Mouse (Mus musculus) thymus, adult 2 months (tissue): ENCODE results near the gene Hacd3. TPM values are rescaled to one million over a fixed set of nuclear protein-coding genes. Genes with fewer than 3 reads are reported as not detected.
"Not testable (repeated sequence)": the region's sequence is repeated elsewhere in the genome, so short reads cannot be mapped to it uniquely, and the experiment has no call there.

Experiments
- DNase-seq: peaks from one replicate; pipeline ENCODE4 v3.0.0; 2021
- H3K27ac ChIP-seq: fragments of 200-500 bp; 2 replicates; pipeline ENCODE4 v1.5.1; 2012; ENCODE audit warnings: low read length, control low read depth; ENCODE audit not compliant: control insufficient read depth, insufficient read depth
- H3K27me3 ChIP-seq: fragments of 200-500 bp; 2 replicates; pipeline ENCODE4 v1.6.1; 2012; ENCODE audit warnings: mild to moderate bottlenecking, low read length, moderate library complexity, mixed read lengths; ENCODE audit not compliant: control insufficient read depth, insufficient read depth
- H3K36me3 ChIP-seq: fragments of 200-500 bp; 2 replicates; pipeline ENCODE4 v1.6.1; 2012; ENCODE audit warnings: mild to moderate bottlenecking, low read length, moderate library complexity; ENCODE audit not compliant: control insufficient read depth, insufficient read depth
- H3K4me1 ChIP-seq: fragments of 200-500 bp; replicated peaks from 2 replicates; pipeline ENCODE4 v1.6.1; 2012; ENCODE audit warnings: low read length; ENCODE audit not compliant: control insufficient read depth, insufficient read depth
- H3K4me3 ChIP-seq: fragments of 200-500 bp; 2 replicates; pipeline ENCODE4 v1.5.1; 2012; ENCODE audit warnings: mild to moderate bottlenecking, low read length, control low read depth, moderate library complexity; ENCODE audit not compliant: control insufficient read depth, insufficient read depth
- CTCF ChIP-seq: fragments of 200-500 bp; IDR thresholded peaks from 2 replicates; pipeline ENCODE4 v1.5.1; 2012; ENCODE audit warnings: mild to moderate bottlenecking, control low read depth, low read length, moderate library complexity, borderline replicate concordance; ENCODE audit not compliant: control insufficient read depth, poor library complexity, insufficient read depth; ENCODE audit errors: extremely low read depth
- POLR2A ChIP-seq: fragments of 200-500 bp; IDR thresholded peaks from 2 replicates; pipeline ENCODE4 v1.6.1; 2012; ENCODE audit warnings: mild to moderate bottlenecking, low read length, control low read depth, moderate library complexity; ENCODE audit not compliant: control insufficient read depth, poor library complexity, insufficient read depth; ENCODE audit errors: extremely low read depth
- WGBS: fragments of 180-500 bp; shearing (Covaris S2); methylation state at CpG from one replicate; pipeline ENCODE4 v1.1.7; 2018; 5-methylcytosine and 5-hydroxymethylcytosine counted together
- polyA plus RNA-seq: library from polyadenylated mRNA; depleted of rRNA; stranded (reverse); fragments of >200 nt; gene quantifications from 2 replicates; pipeline ENCODE4 v1.2.3, GENCODE M21; 2012

The Hacd3 gene
- polyA plus RNA-seq, 1 experiment: 35.3 TPM

DNA sequence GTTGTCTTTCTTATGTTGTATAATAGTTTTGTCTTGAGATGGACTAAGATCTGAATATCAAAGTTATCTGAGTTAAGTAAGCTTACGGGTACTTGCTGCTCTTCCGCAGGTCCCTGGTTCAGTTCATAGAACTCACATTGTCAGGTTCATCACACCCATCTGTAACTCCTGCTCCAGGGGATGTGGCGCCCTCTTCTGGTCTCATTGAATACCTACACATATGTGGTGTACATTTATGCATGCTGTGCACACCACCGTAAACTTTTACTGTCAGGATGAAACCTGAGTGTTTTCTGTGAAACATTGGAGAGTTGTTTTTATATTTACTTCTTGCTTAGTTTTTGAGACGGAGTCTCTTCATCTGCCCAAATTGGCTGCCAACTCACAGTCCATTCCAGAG is 19.9 kb upstream of the Hacd3 start:
- H3K4me3 ChIP-seq: no peak overlapping the region
- TF ChIP-seq POLR2A: no peak
- TF ChIP-seq CTCF: no peak
- WGBS: 97% methylated on average over 5 of the region's 5 CpGs
- no peak for DNase-seq
- H3K27ac ChIP-seq: no peak overlapping the region
- H3K27me3 ChIP-seq: no peaks in the 10 kb centered on the region
- peaks cover 84% of the 10 kb centered on the region for H3K36me3 ChIP-seq
- no peaks in the 10 kb centered on the region for H3K4me1 ChIP-seq

DNA sequence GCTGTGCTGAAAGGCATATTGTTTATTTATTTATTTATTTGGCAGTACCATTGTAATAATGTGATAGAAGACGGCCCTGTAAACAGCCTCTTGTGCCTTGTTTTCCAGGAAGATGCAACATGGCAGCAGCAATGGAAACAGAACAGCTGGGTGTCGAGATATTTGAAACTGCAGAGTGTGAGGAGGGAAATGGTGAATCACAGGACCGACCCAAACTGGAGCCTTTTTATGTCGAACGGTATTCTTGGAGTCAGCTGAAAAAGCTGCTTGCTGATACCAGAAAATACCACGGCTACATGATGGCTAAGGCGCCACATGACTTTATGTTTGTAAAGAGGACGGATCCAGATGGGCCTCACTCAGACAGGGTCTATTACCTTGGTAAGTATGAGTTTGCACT is 15.4 kb upstream of the Hacd3 start:
- TF ChIP-seq CTCF (no peak), POLR2A (no peak)
- Histone ChIP-seq H3K4me1 (peaks cover 6% of the 10 kb centered on the region; the same call in 1 of the 2 replicates), H3K36me3 (peaks cover 43% of the 10 kb centered on the region), H3K27ac (no peak overlapping the region), H3K27me3 (no peaks in the 10 kb centered on the region), H3K4me3 (no peak overlapping the region)
- no peak for DNase-seq
- 93% methylated on average over 8 of the region's 8 CpGs for WGBS

GRCm38 (mm10) chr9:65036456-65036855 is 15.0 kb upstream of the Hacd3 start:
- H3K27me3 ChIP-seq: no peaks in the 10 kb centered on the region
- 94% methylated on average over 1 of the region's 1 CpGs for WGBS
- peaks cover 7% of the 10 kb centered on the region; the same call in 1 of the 2 replicates for H3K4me1 ChIP-seq
- H3K4me3 ChIP-seq: no peak overlapping the region
- TF ChIP-seq POLR2A (no peak), CTCF (no peak)
- DNase-seq: no peak
- no peak overlapping the region for H3K27ac ChIP-seq
- peaks cover 41% of the 10 kb centered on the region for H3K36me3 ChIP-seq

DNA sequence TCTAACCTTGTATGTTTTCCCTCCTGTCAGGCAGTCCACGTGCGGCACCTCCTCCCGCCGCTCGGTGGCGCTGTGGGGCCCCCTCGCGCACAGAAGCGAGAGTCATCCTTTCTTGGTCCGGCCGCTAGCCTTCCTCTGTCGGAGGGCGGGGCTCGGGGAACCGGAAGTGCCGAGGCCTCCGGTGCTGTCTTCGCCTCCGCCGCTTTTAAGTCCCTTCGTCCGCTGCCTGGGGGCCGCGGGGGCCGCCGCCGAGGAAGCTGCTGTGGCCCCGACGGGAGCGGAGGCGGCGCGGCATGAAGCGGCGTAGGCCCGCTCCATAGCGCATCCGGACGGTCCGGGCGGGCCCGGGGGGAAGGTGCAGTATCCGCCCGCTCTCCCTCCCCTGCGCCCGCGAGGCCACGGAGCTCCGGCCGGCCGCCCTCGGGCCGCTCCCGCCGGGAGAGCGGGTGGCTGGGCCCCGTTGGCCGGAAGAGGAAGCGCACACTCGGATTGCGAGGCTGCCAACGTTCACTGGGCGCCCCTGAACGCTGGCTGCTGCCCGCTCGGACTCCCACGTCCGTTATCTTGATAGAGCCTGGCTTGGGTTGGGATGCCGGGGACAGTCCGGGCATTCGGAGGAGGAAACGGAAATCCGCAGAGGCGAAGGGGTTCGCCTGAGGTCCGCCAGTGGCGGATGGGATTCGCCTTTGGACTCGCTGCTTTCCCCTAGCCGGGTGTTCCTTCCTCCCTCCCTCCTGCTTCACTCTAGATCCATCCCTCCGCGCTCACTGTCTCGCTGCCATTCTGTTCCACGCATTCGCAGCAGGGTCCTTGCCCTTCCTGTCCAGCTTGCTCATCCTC is 11.0 kb upstream of the Hacd3 start, which contains the start of gene Dpp8:
TSS of gene Dpp8 (plus strand) at position 146 of the 840 bp plus-strand sequence.
- peak; percentile 93 for DNase-seq
- Histone ChIP-seq H3K27ac (peak within 1 kb of the TSS; percentile 42; the same call in 1 of the 2 replicates), H3K4me1 (peaks cover 7% of the 10 kb centered on the region; the same call in 1 of the 2 replicates), H3K36me3 (peaks cover 5% of the 10 kb centered on the region; the same call in 1 of the 2 replicates), H3K27me3 (no peaks in the 10 kb centered on the region), H3K4me3 (peak within 1 kb of the TSS; percentile 81)
- under 1% methylated on average over 83 of the region's 85 CpGs for WGBS
- TF ChIP-seq POLR2A (peak; percentile 42; the same call in 1 of the 2 replicates), CTCF (peak; percentile 97)

- Histone ChIP-seq H3K27me3 (no peaks in the 10 kb centered on the region), H3K27ac (peak overlapping the region; percentile 42; the same call in 1 of the 2 replicates), H3K4me1 (peaks cover 7% of the 10 kb centered on the region; the same call in 1 of the 2 replicates), H3K4me3 (peak overlapping the region; percentile 12; the same call in 1 of the 2 replicates), H3K36me3 (peaks cover 3% of the 10 kb centered on the region; the same call in 1 of the 2 replicates)
- TF ChIP-seq POLR2A (no peak), CTCF (no peak)
- no peak for DNase-seq
- whole genome bisulfite sequencing: 29% methylated on average over 4 of the region's 4 CpGs
Measured at GRCm38 (mm10) chr9:65031894-65032268, 10.4 kb upstream of the Hacd3 start.

DNA sequence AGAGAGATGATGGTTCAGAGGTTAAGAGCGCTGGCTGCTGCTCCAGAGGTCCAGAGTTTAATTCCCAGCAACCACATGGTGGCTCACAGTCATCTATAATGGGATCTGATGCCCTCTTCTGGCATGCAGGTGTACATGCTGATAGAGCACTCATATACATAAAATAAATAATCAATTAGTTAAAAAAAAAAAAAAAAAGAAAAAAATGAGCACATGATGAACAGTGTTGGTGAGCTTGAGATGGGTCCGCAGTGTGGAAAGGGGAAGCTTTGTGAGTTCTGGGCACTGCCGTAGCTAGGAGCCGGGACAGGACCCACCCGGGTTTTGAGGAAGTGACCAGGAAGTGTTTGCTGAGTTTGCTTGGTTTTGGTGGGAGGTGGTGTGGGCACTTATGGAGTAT is 9.9 kb upstream of the Hacd3 start:
- peak; percentile 3 for DNase-seq
- not testable (repeated sequence) for H3K27me3 ChIP-seq, H3K4me1 ChIP-seq, H3K36me3 ChIP-seq, H3K4me3 ChIP-seq, H3K27ac ChIP-seq
- WGBS: 28% methylated on average over 5 of the region's 5 CpGs

- Histone ChIP-seq H3K4me3 (no peak overlapping the region), H3K27ac (no peak overlapping the region), H3K36me3 (no peaks in the 10 kb centered on the region), H3K27me3 (no peaks in the 10 kb centered on the region), H3K4me1 (peaks cover 7% of the 10 kb centered on the region; the same call in 1 of the 2 replicates)
- TF ChIP-seq CTCF (no peak), POLR2A (no peak)
- no peak for DNase-seq
- 96% methylated on average over 5 of the region's 5 CpGs for WGBS
Measured at GRCm38 (mm10) chr9:65028313-65028712, 6.8 kb upstream of the Hacd3 start.
